Comparison of ENCODE assay signal across 11 mouse cellular contexts in genomic region chr4:154205392-154205791, GRCm38 (mm10). TPM values are rescaled to one million over a fixed set of nuclear protein-coding genes. Genes with fewer than 3 reads are reported as not detected.
A peak's percentile ranks its signal among the peaks of the same experiment; 100 is the strongest.
DNase-seq lines count a peak whose midpoint lies in the region; ATAC-seq and TF ChIP-seq lines count a peak whose summit lies in the region.
"Had no signal": no experiment of that assay in that cellular context is flagged by ENCODE, and none has a peak within 500 bp of the region (broad histone marks: within the 10 kb centered on the region; RNA-seq: fewer than 3 reads in every experiment).

No protein-coding gene starts in this region.

- no peaks in the 10 kb centered on the region for H3K9me3 ChIP-seq in heart, embryonic 15.5 days (replicated peaks)

- peak; percentile 12; the same call in 1 of the 2 replicates for ATAC-seq in heart, embryonic 15.5 days (replicated peaks; ENCODE audit: insufficient number of reproducible peaks, insufficient read depth, low FRiP score, low read depth)
- ATAC-seq in megakaryocyte-erythroid progenitor cell, adult 5-6 weeks (replicated peaks; ENCODE audit: low FRiP score, low TSS enrichment, poor library complexity, severe bottlenecking), result no peak
- ATAC-seq: intestine, postnatal 0 days; midbrain, embryonic 16.5 days had no signal

- peak overlapping the region; percentile 7; the same call in 1 of the 2 replicates for H3K27ac ChIP-seq in heart, embryonic 15.5 days

- H3K9ac ChIP-seq in heart, embryonic 15.5 days, result no peak overlapping the region

- H3K36me3 ChIP-seq in heart, embryonic 15.5 days, result no peaks in the 10 kb centered on the region

- DNase-seq in cerebellum, adult 8-10 months, result peak; percentile 32
- DNase-seq in cerebellum, adult 11 months, result no peak
- peak; percentile 12 to 59 for DNase-seq in adrenal gland, adult 18-20 months (ENCODE audit: low spot score in 2 of 2)
- DNase-seq in lung, adult 2 months, result peak; percentile 54
- no peak for DNase-seq in layer of hippocampus, postnatal 36 days
- DNase-seq in thymus, postnatal 25 days, result no peak
- DNase-seq: liver had no signal

- peaks cover 20% of the 10 kb centered on the region for H3K4me1 ChIP-seq in heart, embryonic 15.5 days (replicated peaks)
- H3K4me1 ChIP-seq in lung, adult 2 months (ENCODE audit: control insufficient read depth, insufficient read depth, low read length), result peaks cover 13% of the 10 kb centered on the region

- TF ChIP-seq CTCF in lung, adult 2 months (IDR thresholded peaks at IDR 0.05; ENCODE audit: insufficient read depth, low read length), result no peak

- H3K27me3 ChIP-seq in heart, embryonic 15.5 days, result no peaks in the 10 kb centered on the region

- no peak for TF ChIP-seq POLR2A in lung, adult 2 months (IDR thresholded peaks at IDR 0.05; ENCODE audit: borderline replicate concordance, extremely low read depth, low read depth, low read length)

- no peak overlapping the region for H3K4me3 ChIP-seq in heart, embryonic 15.5 days
- no peak overlapping the region for H3K4me3 ChIP-seq in lung, adult 2 months (replicated peaks; ENCODE audit: extremely low read depth, low read depth, low read length)

- no peak overlapping the region for H3K4me2 ChIP-seq in heart, embryonic 15.5 days

- 39% methylated on average over 5 of the region's 5 CpGs for WGBS in heart, embryonic 15.5 days
- WGBS in lung, adult 2 months, result 26% methylated on average over 5 of the region's 5 CpGs

RNA-seq across cellular contexts. Expression of gene Megf6, which starts 34.9 kb away (rescaled TPM):
- 1 to 10 TPM; 2.5 to 4.3 TPM for total RNA-seq in adrenal gland, adult 18-20 months (2021)
- 31.5 and 47.7 TPM in 2 replicates for polyA plus RNA-seq in heart, embryonic 15.5 days (2015; fragmentation: Nextera tagmentation; extraction: Ambion mirVana)
- polyA plus RNA-seq in lung, adult 2 months (2012; rRNA removed), result 68.6 and 83.1 TPM in 2 replicates
- 1 to 10 TPM; 5.1 to 5.2 TPM for total RNA-seq in layer of hippocampus, postnatal 36 days (2021)
- total RNA-seq in megakaryocyte-erythroid progenitor cell, adult 5-6 weeks (2014; fragmentation: Nextera tagmentation), result 0.22 and 0.37 TPM in 2 replicates
- total RNA-seq in megakaryocyte-erythroid progenitor cell, adult 5-6 weeks (2017), result 0.38 TPM in 1 of 2 replicates, not detected in the other

RNA-seq across cellular contexts. Expression of gene Tprgl, which starts 44.9 kb away (rescaled TPM):
- 100 to 1,000 TPM; 155 to 172 TPM for total RNA-seq in adrenal gland, adult 18-20 months (2021)
- 116 and 145 TPM in 2 replicates for polyA plus RNA-seq in heart, embryonic 15.5 days (2015; fragmentation: Nextera tagmentation; extraction: Ambion mirVana)
- polyA plus RNA-seq in lung, adult 2 months (2012; rRNA removed), result 223 and 276 TPM in 2 replicates
- 100 to 1,000 TPM; 161 to 177 TPM for total RNA-seq in layer of hippocampus, postnatal 36 days (2021)
- 67.6 and 82.8 TPM in 2 replicates for total RNA-seq in megakaryocyte-erythroid progenitor cell, adult 5-6 weeks (2014; fragmentation: Nextera tagmentation)
- total RNA-seq in megakaryocyte-erythroid progenitor cell, adult 5-6 weeks (2017), result 39.9 and 49.6 TPM in 2 replicates

Comparison
In these comparisons a context has a peak if more than half of its experiments do, and no peak if none do; other contexts are left out.
1. DNase-seq: peak in cerebellum, adult 8-10 months (single experiment), adrenal gland, adult 18-20 months (2 of 2) and lung, adult 2 months (single experiment); none in cerebellum, adult 11 months (single experiment), layer of hippocampus, postnatal 36 days (0 of 2) and thymus, postnatal 25 days (single experiment).